Mouse (Mus musculus): ENCODE data around the gene F8a. TPM values are rescaled to one million over a fixed set of nuclear protein-coding genes. Genes with fewer than 3 reads are reported as not detected.

The F8a gene
- polyA plus RNA-seq, 1 experiment from 2014 or later: 28.0 TPM

Other genes with a start within 250 kb of the F8a start
- gene Zfp185, start 241.0 kb upstream of the F8a start, polyA plus RNA-seq (2015; fragmentation: Nextera tagmentation; extraction: Ambion mirVana): 0.68 and 1.2 TPM in 2 replicates
- gene Pnma5, start 191.2 kb upstream of the F8a start, polyA plus RNA-seq (2015; fragmentation: Nextera tagmentation; extraction: Ambion mirVana): not detected in 2 replicates
- gene Pnma3, start 163.5 kb upstream of the F8a start, polyA plus RNA-seq (2015; fragmentation: Nextera tagmentation; extraction: Ambion mirVana): 2.1 and 2.4 TPM in 2 replicates
- gene Xlr4a, start 145.8 kb upstream of the F8a start, polyA plus RNA-seq (2015; fragmentation: Nextera tagmentation; extraction: Ambion mirVana): 0.23 and 1.1 TPM in 2 replicates
- 2.2 and 2.7 TPM in 2 replicates for gene Xlr3a, start 131.2 kb upstream of the F8a start, polyA plus RNA-seq (2015; fragmentation: Nextera tagmentation; extraction: Ambion mirVana)
- gene Gm14685, start 111.2 kb upstream of the F8a start, polyA plus RNA-seq (2015; fragmentation: Nextera tagmentation; extraction: Ambion mirVana): 0.59 and 0.92 TPM in 2 replicates
- not detected in 2 replicates for gene Xlr5b, start 79.5 kb upstream of the F8a start, polyA plus RNA-seq (2015; fragmentation: Nextera tagmentation; extraction: Ambion mirVana)
- gene DXBay18, start 78.8 kb upstream of the F8a start, polyA plus RNA-seq (2015; fragmentation: Nextera tagmentation; extraction: Ambion mirVana): 0.22 and 0.70 TPM in 2 replicates
- gene Spin2d, start 51.3 kb upstream of the F8a start, polyA plus RNA-seq (2015; fragmentation: Nextera tagmentation; extraction: Ambion mirVana): not detected in 2 replicates
- 12.6 and 16.1 TPM in 2 replicates for gene Xlr3b, start 36.1 kb upstream of the F8a start, polyA plus RNA-seq (2015; fragmentation: Nextera tagmentation; extraction: Ambion mirVana)
- 0.34 and 0.50 TPM in 2 replicates for gene Xlr4b, start 14.0 kb upstream of the F8a start, polyA plus RNA-seq (2015; fragmentation: Nextera tagmentation; extraction: Ambion mirVana)
- 0.14 TPM in 1 of 2 replicates, not detected in the other for gene Xlr4c, start 14.8 kb downstream of the F8a start, polyA plus RNA-seq (2015; fragmentation: Nextera tagmentation; extraction: Ambion mirVana)
- gene Xlr3c, start 37.1 kb downstream of the F8a start, polyA plus RNA-seq (2015; fragmentation: Nextera tagmentation; extraction: Ambion mirVana): not detected in 2 replicates
- gene Xlr5a, start 64.7 kb downstream of the F8a start, polyA plus RNA-seq (2015; fragmentation: Nextera tagmentation; extraction: Ambion mirVana): not detected in 2 replicates
- not detected in 2 replicates for gene Xlr5c, start 64.7 kb downstream of the F8a start, polyA plus RNA-seq (2015; fragmentation: Nextera tagmentation; extraction: Ambion mirVana)
- not detected in 2 replicates for gene Gm45015, start 108.5 kb downstream of the F8a start, polyA plus RNA-seq (2015; fragmentation: Nextera tagmentation; extraction: Ambion mirVana)
- gene Zfp275, start 114.3 kb downstream of the F8a start, polyA plus RNA-seq (2015; fragmentation: Nextera tagmentation; extraction: Ambion mirVana): 11.6 and 12.0 TPM in 2 replicates
- not detected in 2 replicates for gene Gm18336, start 170.4 kb downstream of the F8a start, polyA plus RNA-seq (2015; fragmentation: Nextera tagmentation; extraction: Ambion mirVana)
- 0.62 and 0.72 TPM in 2 replicates for gene Zfp92, start 182.8 kb downstream of the F8a start, polyA plus RNA-seq (2015; fragmentation: Nextera tagmentation; extraction: Ambion mirVana)
- not detected in 2 replicates for gene Trex2, start 207.1 kb downstream of the F8a start, polyA plus RNA-seq (2015; fragmentation: Nextera tagmentation; extraction: Ambion mirVana)
- 58.0 and 61.1 TPM in 2 replicates for gene Haus7, start 230.8 kb downstream of the F8a start, polyA plus RNA-seq (2015; fragmentation: Nextera tagmentation; extraction: Ambion mirVana)

Measured in forebrain, embryonic 15.5 days (tissue).